Mouse (Mus musculus): ENCODE measurements around the gene Tubb4b. TPM values are rescaled to one million over a fixed set of nuclear protein-coding genes. Genes with fewer than 3 reads are reported as not detected.
A peak's percentile ranks its signal among the peaks of the same experiment; 100 is the strongest.

Tubb4b gene
- polyA plus RNA-seq, 1 experiment from 2014 or later: 501 TPM

GRCm38 (mm10) chr2:25180973-25181890 lies 43.3 kb downstream of the Tubb4b start:
- Histone ChIP-seq H3K9me3 (no peaks in the 10 kb centered on the region), H3K36me3 (replicated peaks) (peaks cover 16% of the 10 kb centered on the region), H3K27me3 (no peaks in the 10 kb centered on the region), H3K4me3 (replicated peaks) (peak overlapping the region; percentile 86), H3K4me1 (peaks cover 79% of the 10 kb centered on the region), H3K27ac (peak overlapping the region; percentile 98), H3K4me2 (peak overlapping the region; percentile 72), H3K9ac (peak overlapping the region; percentile 90)
- WGBS: under 1% methylated on average over 100 of the region's 100 CpGs
- ATAC-seq (ENCODE audit: low FRiP score): peak; percentile 19; the same call in 1 of the 2 replicates

- H3K36me3 ChIP-seq (replicated peaks): peaks cover 16% of the 10 kb centered on the region
- under 1% methylated on average over 35 of the region's 35 CpGs for WGBS
- no peaks in the 10 kb centered on the region for H3K27me3 ChIP-seq
- H3K27ac ChIP-seq: peak within 1 kb of the TSS; percentile 98
- H3K4me3 ChIP-seq (replicated peaks): peak within 1 kb of the TSS; percentile 86
- H3K9me3 ChIP-seq: no peaks in the 10 kb centered on the region
- H3K9ac ChIP-seq: peak within 1 kb of the TSS; percentile 90
- H3K4me1 ChIP-seq: peaks cover 79% of the 10 kb centered on the region
- ATAC-seq (ENCODE audit: low FRiP score): peak; percentile 89
- peak within 1 kb of the TSS; percentile 72 for H3K4me2 ChIP-seq
Measured at GRCm38 (mm10) chr2:25180478-25180903, 44.0 kb downstream of the Tubb4b start, which contains the start of gene Nrarp. Gene Nrarp (plus strand): TSS chr2:25180758.

GRCm38 (mm10) chr2:25179566-25180217 lies 44.8 kb downstream of the Tubb4b start:
- Histone ChIP-seq H3K36me3 (replicated peaks) (peaks cover 13% of the 10 kb centered on the region), H3K4me3 (replicated peaks) (peak overlapping the region; percentile 86), H3K27ac (peak overlapping the region; percentile 98), H3K9me3 (no peaks in the 10 kb centered on the region), H3K4me2 (peak overlapping the region; percentile 72), H3K4me1 (peaks cover 79% of the 10 kb centered on the region), H3K27me3 (no peaks in the 10 kb centered on the region), H3K9ac (peak overlapping the region; percentile 90)
- no peak for ATAC-seq (ENCODE audit: low FRiP score)
- WGBS: 36% methylated on average over 15 of the region's 15 CpGs

- WGBS: 18% methylated on average over 10 of the region's 10 CpGs
- Histone ChIP-seq H3K4me2 (peak overlapping the region; percentile 48), H3K27me3 (no peaks in the 10 kb centered on the region), H3K9me3 (no peaks in the 10 kb centered on the region), H3K4me3 (replicated peaks) (peak overlapping the region; percentile 18; the same call in 1 of the 2 replicates), H3K9ac (peak overlapping the region; percentile 47), H3K36me3 (replicated peaks) (peaks cover under 1% of the 10 kb centered on the region; the same call in 1 of the 2 replicates), H3K27ac (peak overlapping the region; percentile 85), H3K4me1 (peaks cover 66% of the 10 kb centered on the region)
- ATAC-seq (ENCODE audit: low FRiP score): no peak
Measured at GRCm38 (mm10) chr2:25178285-25178972, 46.1 kb downstream of the Tubb4b start.

GRCm38 (mm10) chr2:25177685-25178084 lies 46.8 kb downstream of the Tubb4b start:
- Histone ChIP-seq H3K27ac (peak overlapping the region; percentile 85), H3K4me3 (replicated peaks) (peak overlapping the region; percentile 21), H3K9me3 (no peaks in the 10 kb centered on the region), H3K4me2 (peak overlapping the region; percentile 48), H3K27me3 (no peaks in the 10 kb centered on the region), H3K4me1 (peaks cover 61% of the 10 kb centered on the region), H3K36me3 (replicated peaks) (no peaks in the 10 kb centered on the region), H3K9ac (peak overlapping the region; percentile 47)
- ATAC-seq (ENCODE audit: low FRiP score): peak; percentile 16; the same call in 1 of the 2 replicates
- 0% methylated on average over 6 of the region's 6 CpGs for WGBS

GRCm38 (mm10) chr2:25177076-25177475 lies 47.4 kb downstream of the Tubb4b start:
- no peak for ATAC-seq (ENCODE audit: low FRiP score)
- H3K4me1 ChIP-seq: peaks cover 63% of the 10 kb centered on the region
- 17% methylated on average over 4 of the region's 4 CpGs for WGBS

GRCm38 (mm10) chr2:25176573-25176972 lies 47.9 kb downstream of the Tubb4b start:
- ATAC-seq (ENCODE audit: low FRiP score): no peak
- peak overlapping the region; percentile 48 for H3K4me2 ChIP-seq
- H3K4me3 ChIP-seq (replicated peaks): no peak overlapping the region; the same call in 1 of the 2 replicates
- peaks cover 63% of the 10 kb centered on the region for H3K4me1 ChIP-seq
- 72% methylated on average over 6 of the region's 6 CpGs for WGBS
- H3K27ac ChIP-seq: peak overlapping the region; percentile 85; the same call in 1 of the 2 replicates
- peak overlapping the region; percentile 38; the same call in 1 of the 2 replicates for H3K9ac ChIP-seq
- no peaks in the 10 kb centered on the region for H3K9me3 ChIP-seq
- no peaks in the 10 kb centered on the region for H3K36me3 ChIP-seq (replicated peaks)
- no peaks in the 10 kb centered on the region for H3K27me3 ChIP-seq

More at GRCm38 (mm10) chr2:25177076-25177475, 47.4 kb downstream of the Tubb4b start:
- Histone ChIP-seq H3K9ac (peak overlapping the region; percentile 38), H3K9me3 (no peaks in the 10 kb centered on the region), H3K27ac (peak overlapping the region; percentile 85), H3K4me3 (replicated peaks) (peak overlapping the region; percentile 21), H3K27me3 (no peaks in the 10 kb centered on the region), H3K36me3 (replicated peaks) (no peaks in the 10 kb centered on the region), H3K4me2 (peak overlapping the region; percentile 48)

GRCm38 (mm10) chr2:25175690-25176078 lies 48.8 kb downstream of the Tubb4b start:
- ATAC-seq (ENCODE audit: low FRiP score): no peak
- Histone ChIP-seq H3K27ac (0 out of 2 replicates have a peak overlapping the region, but pooled peaks have one; percentile 9), H3K36me3 (replicated peaks) (no peaks in the 10 kb centered on the region), H3K4me2 (no peak overlapping the region; the same call in 1 of the 2 replicates), H3K4me1 (peaks cover 64% of the 10 kb centered on the region), H3K27me3 (no peaks in the 10 kb centered on the region), H3K9ac (no peak overlapping the region), H3K4me3 (replicated peaks) (no peak overlapping the region), H3K9me3 (no peaks in the 10 kb centered on the region)
- 77% methylated on average over 4 of the region's 4 CpGs for WGBS

GRCm38 (mm10) chr2:25174866-25175689 lies 49.4 kb downstream of the Tubb4b start:
- Histone ChIP-seq H3K9me3 (no peaks in the 10 kb centered on the region), H3K4me1 (peaks cover 67% of the 10 kb centered on the region), H3K27ac (no peak overlapping the region), H3K36me3 (replicated peaks) (no peaks in the 10 kb centered on the region), H3K9ac (no peak overlapping the region), H3K4me2 (no peak overlapping the region), H3K4me3 (replicated peaks) (no peak overlapping the region), H3K27me3 (no peaks in the 10 kb centered on the region)
- 54% methylated on average over 7 of the region's 7 CpGs for WGBS
- no peak for ATAC-seq (ENCODE audit: low FRiP score)

GRCm38 (mm10) chr2:25173821-25174220 lies 50.7 kb downstream of the Tubb4b start:
- peaks cover 68% of the 10 kb centered on the region for H3K4me1 ChIP-seq
- ATAC-seq (ENCODE audit: low FRiP score): no peak
- no peaks in the 10 kb centered on the region for H3K36me3 ChIP-seq (replicated peaks)
- no peak overlapping the region for H3K27ac ChIP-seq
- H3K9ac ChIP-seq: no peak overlapping the region
- H3K4me3 ChIP-seq (replicated peaks): no peak overlapping the region
- no peaks in the 10 kb centered on the region for H3K9me3 ChIP-seq
- H3K4me2 ChIP-seq: no peak overlapping the region
- no peaks in the 10 kb centered on the region for H3K27me3 ChIP-seq
- WGBS: 93% methylated on average over 4 of the region's 4 CpGs

- no peaks in the 10 kb centered on the region for H3K36me3 ChIP-seq (replicated peaks)
- no peak overlapping the region for H3K4me3 ChIP-seq (replicated peaks)
- WGBS: 84% methylated on average over 8 of the region's 8 CpGs
- no peaks in the 10 kb centered on the region for H3K9me3 ChIP-seq
- no peak for ATAC-seq (ENCODE audit: low FRiP score)
- peaks cover 68% of the 10 kb centered on the region for H3K4me1 ChIP-seq
- no peak overlapping the region for H3K27ac ChIP-seq
- H3K9ac ChIP-seq: no peak overlapping the region
- H3K4me2 ChIP-seq: no peak overlapping the region
- H3K27me3 ChIP-seq: no peaks in the 10 kb centered on the region
Measured at GRCm38 (mm10) chr2:25172629-25173028, 51.9 kb downstream of the Tubb4b start.
